Mouse (Mus musculus): ENCODE results near the gene Aldh3a2. TPM values are rescaled to one million over a fixed set of nuclear protein-coding genes. Genes with fewer than 3 reads are reported as not detected.
"Not testable (repeated sequence)": the region's sequence is repeated elsewhere in the genome, so short reads cannot be mapped to it uniquely, and the experiment has no call there.

Gene Aldh3a2
- 37.3 and 41.1 TPM in 2 replicates for polyA plus RNA-seq (2015; fragmentation: Nextera tagmentation; extraction: Ambion mirVana)

- Histone ChIP-seq H3K4me1 (peaks cover 11% of the 10 kb centered on the region; the same call in 1 of the 2 replicates), H3K36me3 (peaks cover 24% of the 10 kb centered on the region), H3K27ac (peak within 1 kb of the TSS; percentile 97), H3K9me3 (no peaks in the 10 kb centered on the region), H3K27me3 (no peaks in the 10 kb centered on the region), H3K4me2 (peak within 1 kb of the TSS; percentile 66), H3K4me3 (peak within 1 kb of the TSS; percentile 64), H3K9ac (peak within 1 kb of the TSS; percentile 64)
- peak; percentile 99 for ATAC-seq (ENCODE audit: borderline replicate concordance, extremely low read depth, low FRiP score, low TSS enrichment)
- WGBS = under 1% methylated on average over 58 of the region's 58 CpGs
Observed at GRCm38 (mm10) chr11:61266551-61267533, at the start of gene Aldh3a2. TSS of gene Aldh3a2 (minus strand) at chr11:61267464.

DNA sequence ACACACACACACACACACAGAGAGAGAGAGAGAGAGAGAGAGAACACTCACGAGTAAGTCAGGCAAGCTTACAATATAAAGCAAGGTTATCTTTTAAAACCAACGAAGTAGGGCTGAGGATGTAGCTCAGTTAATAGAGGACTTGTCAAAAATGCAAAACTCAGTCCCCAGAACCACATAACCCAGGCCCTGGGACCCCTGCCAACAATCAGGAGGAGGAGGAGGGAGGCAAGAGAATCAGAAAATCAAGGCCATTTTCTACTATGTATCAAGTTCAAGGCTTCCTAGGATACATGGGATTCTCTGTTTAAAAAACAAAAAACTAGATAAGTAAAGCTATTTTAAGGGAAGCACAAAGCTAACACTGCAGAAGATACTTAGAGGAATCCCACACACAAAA, 49.6 kb upstream of the Aldh3a2 start:
- Histone ChIP-seq H3K4me1 (no peaks in the 10 kb centered on the region), H3K27ac (no peak overlapping the region), H3K4me2 (no peak overlapping the region), H3K36me3 (no peaks in the 10 kb centered on the region), H3K27me3 (0 out of 2 replicates have a peak, but pooled peaks cover 3% of the 10 kb centered on the region), H3K9ac (no peak overlapping the region), H3K4me3 (no peak overlapping the region), H3K9me3 (no peaks in the 10 kb centered on the region)
- no peak for ATAC-seq (ENCODE audit: borderline replicate concordance, extremely low read depth, low FRiP score, low TSS enrichment)
- WGBS = 32% methylated on average over 2 of the region's 2 CpGs

- ATAC-seq (ENCODE audit: borderline replicate concordance, extremely low read depth, low FRiP score, low TSS enrichment) = no peak
- Histone ChIP-seq H3K27ac (no peak overlapping the region), H3K36me3 (no peaks in the 10 kb centered on the region), H3K27me3 (no peaks in the 10 kb centered on the region), H3K9me3 (no peaks in the 10 kb centered on the region), H3K9ac (no peak overlapping the region), H3K4me1 (no peaks in the 10 kb centered on the region), H3K4me2 (no peak overlapping the region), H3K4me3 (no peak overlapping the region)
- WGBS = 61% methylated on average over 7 of the region's 7 CpGs
Observed at GRCm38 (mm10) chr11:61310321-61310720, 43.1 kb upstream of the Aldh3a2 start.

- no peak for ATAC-seq (ENCODE audit: borderline replicate concordance, extremely low read depth, low FRiP score, low TSS enrichment)
- Histone ChIP-seq H3K9me3 (no peaks in the 10 kb centered on the region), H3K36me3 (no peaks in the 10 kb centered on the region), H3K27me3 (no peaks in the 10 kb centered on the region), H3K4me3 (no peak overlapping the region), H3K4me1 (no peaks in the 10 kb centered on the region), H3K27ac (no peak overlapping the region), H3K4me2 (no peak overlapping the region), H3K9ac (no peak overlapping the region)
- 64% methylated on average over 12 of the region's 12 CpGs for WGBS
Observed at GRCm38 (mm10) chr11:61309831-61310230, 42.6 kb upstream of the Aldh3a2 start.

DNA sequence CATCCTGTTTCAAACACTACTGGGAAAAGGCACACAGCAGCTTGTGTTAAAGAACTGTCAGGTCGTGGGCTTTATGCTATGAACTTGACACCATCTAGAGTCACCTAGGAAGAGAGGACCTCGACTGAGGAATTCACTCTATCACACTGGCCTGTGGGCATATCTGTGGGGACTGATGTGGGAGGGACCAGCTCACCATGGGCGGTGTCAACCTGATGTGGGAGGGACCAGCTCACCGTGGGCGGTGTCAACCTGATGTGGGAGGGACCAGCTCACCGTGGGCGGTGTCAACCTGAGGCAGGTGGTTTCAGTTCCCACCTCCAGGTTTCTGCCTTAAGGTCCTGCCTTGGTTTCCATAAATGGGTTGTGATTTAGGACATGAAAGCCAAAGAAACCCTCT, 40.5 kb upstream of the Aldh3a2 start:
- Histone ChIP-seq H3K9ac (no peak overlapping the region), H3K4me3 (no peak overlapping the region), H3K4me2 (no peak overlapping the region), H3K27ac (no peak overlapping the region), H3K36me3 (no peaks in the 10 kb centered on the region), H3K27me3 (no peaks in the 10 kb centered on the region), H3K4me1 (no peaks in the 10 kb centered on the region), H3K9me3 (no peaks in the 10 kb centered on the region)
- 38% methylated on average over 7 of the region's 7 CpGs for WGBS
- no peak for ATAC-seq (ENCODE audit: borderline replicate concordance, extremely low read depth, low FRiP score, low TSS enrichment)

GRCm38 (mm10) chr11:61305377-61305776, 38.1 kb upstream of the Aldh3a2 start:
- ATAC-seq (ENCODE audit: borderline replicate concordance, extremely low read depth, low FRiP score, low TSS enrichment) = no peak
- Histone ChIP-seq H3K36me3 (no peaks in the 10 kb centered on the region), H3K27ac (no peak overlapping the region), H3K4me2 (no peak overlapping the region), H3K4me1 (peaks cover 7% of the 10 kb centered on the region), H3K4me3 (no peak overlapping the region), H3K9ac (no peak overlapping the region), H3K27me3 (no peaks in the 10 kb centered on the region), H3K9me3 (no peaks in the 10 kb centered on the region)
- 77% methylated on average over 4 of the region's 4 CpGs for WGBS

GRCm38 (mm10) chr11:61304535-61304934, 37.3 kb upstream of the Aldh3a2 start:
- not testable (repeated sequence) for H3K36me3 ChIP-seq; ATAC-seq (ENCODE audit: borderline replicate concordance, extremely low read depth, low FRiP score, low TSS enrichment); H3K4me3 ChIP-seq; H3K27ac ChIP-seq; H3K9me3 ChIP-seq; H3K27me3 ChIP-seq; H3K4me2 ChIP-seq; H3K9ac ChIP-seq
- WGBS = 94% methylated on average over 6 of the region's 10 CpGs
- H3K4me1 ChIP-seq = peaks cover 14% of the 10 kb centered on the region

DNA sequence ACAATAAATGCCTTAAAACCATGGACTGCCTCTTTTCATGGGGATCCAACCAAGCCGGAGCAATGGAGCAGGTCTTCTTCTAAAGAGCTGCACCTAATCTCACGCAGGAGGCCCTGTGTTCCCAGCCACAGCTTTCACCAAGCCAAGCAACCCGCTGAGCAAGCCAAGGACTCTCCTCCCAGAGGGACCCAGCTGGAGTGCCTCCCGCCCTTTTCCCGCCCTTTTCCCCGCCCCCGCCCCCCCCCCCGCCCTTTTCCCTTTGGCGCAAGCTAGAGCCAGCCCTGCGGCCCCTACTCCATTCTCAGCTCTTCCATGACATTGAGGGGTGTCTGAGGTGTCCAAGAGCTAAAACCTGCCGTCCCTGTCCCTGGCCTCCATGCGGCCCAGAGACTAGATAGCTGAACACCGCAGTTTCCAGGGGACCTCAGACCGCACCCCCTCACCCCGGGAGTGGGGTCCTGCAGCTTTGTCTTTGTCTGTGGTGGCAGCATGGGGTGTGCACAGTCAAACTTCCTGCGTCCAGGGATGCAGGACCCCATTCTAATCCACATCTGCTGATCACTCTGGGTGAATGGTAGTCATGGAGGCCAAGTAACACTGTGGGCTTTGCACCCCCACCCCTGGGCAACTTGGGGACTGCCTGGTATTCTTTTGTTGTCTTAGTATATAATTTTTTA, 33.6 kb upstream of the Aldh3a2 start:
- Histone ChIP-seq H3K27ac (0 out of 2 replicates have a peak overlapping the region, but pooled peaks have one; percentile 8), H3K4me1 (peaks cover 14% of the 10 kb centered on the region), H3K4me3 (peak overlapping the region; percentile 21; the same call in 1 of the 2 replicates), H3K9me3 (no peaks in the 10 kb centered on the region), H3K27me3 (no peaks in the 10 kb centered on the region), H3K4me2 (peak overlapping the region; percentile 45), H3K9ac (peak overlapping the region; percentile 20; the same call in 1 of the 2 replicates), H3K36me3 (no peaks in the 10 kb centered on the region)
- ATAC-seq (ENCODE audit: borderline replicate concordance, extremely low read depth, low FRiP score, low TSS enrichment) = peak; percentile 72
- 19% methylated on average over 13 of the region's 16 CpGs for WGBS

GRCm38 (mm10) chr11:61300205-61300604, 32.9 kb upstream of the Aldh3a2 start:
- Histone ChIP-seq H3K27ac (no peak overlapping the region), H3K4me1 (peaks cover 14% of the 10 kb centered on the region), H3K9me3 (no peaks in the 10 kb centered on the region), H3K4me3 (no peak overlapping the region), H3K4me2 (peak overlapping the region; percentile 45; the same call in 1 of the 2 replicates), H3K9ac (no peak overlapping the region), H3K36me3 (no peaks in the 10 kb centered on the region), H3K27me3 (no peaks in the 10 kb centered on the region)
- WGBS = 46% methylated on average over 3 of the region's 3 CpGs
- 0 out of 2 replicates have a peak, but pooled peaks have one; percentile 31 for ATAC-seq (ENCODE audit: borderline replicate concordance, extremely low read depth, low FRiP score, low TSS enrichment)

GRCm38 (mm10) chr11:61297901-61298300, 30.6 kb upstream of the Aldh3a2 start:
- no peak overlapping the region for H3K4me2 ChIP-seq
- 45% methylated on average over 2 of the region's 2 CpGs for WGBS
- H3K27ac ChIP-seq = no peak overlapping the region
- no peaks in the 10 kb centered on the region for H3K27me3 ChIP-seq
- no peak overlapping the region for H3K4me3 ChIP-seq
- no peaks in the 10 kb centered on the region for H3K36me3 ChIP-seq
- ATAC-seq (ENCODE audit: borderline replicate concordance, extremely low read depth, low FRiP score, low TSS enrichment) = no peak
- no peaks in the 10 kb centered on the region for H3K9me3 ChIP-seq
- H3K9ac ChIP-seq = no peak overlapping the region
- peaks cover 21% of the 10 kb centered on the region for H3K4me1 ChIP-seq

GRCm38 (mm10) chr11:61297326-61297725, 30.1 kb upstream of the Aldh3a2 start:
- H3K27me3 ChIP-seq = no peaks in the 10 kb centered on the region
- H3K4me2 ChIP-seq = no peak overlapping the region
- H3K36me3 ChIP-seq = no peaks in the 10 kb centered on the region
- H3K27ac ChIP-seq = no peak overlapping the region
- no peak for ATAC-seq (ENCODE audit: borderline replicate concordance, extremely low read depth, low FRiP score, low TSS enrichment)
- H3K4me1 ChIP-seq = peaks cover 21% of the 10 kb centered on the region
- no peak overlapping the region for H3K4me3 ChIP-seq
- H3K9ac ChIP-seq = no peak overlapping the region
- WGBS = 92% methylated on average over 2 of the region's 2 CpGs
- H3K9me3 ChIP-seq = no peaks in the 10 kb centered on the region

DNA sequence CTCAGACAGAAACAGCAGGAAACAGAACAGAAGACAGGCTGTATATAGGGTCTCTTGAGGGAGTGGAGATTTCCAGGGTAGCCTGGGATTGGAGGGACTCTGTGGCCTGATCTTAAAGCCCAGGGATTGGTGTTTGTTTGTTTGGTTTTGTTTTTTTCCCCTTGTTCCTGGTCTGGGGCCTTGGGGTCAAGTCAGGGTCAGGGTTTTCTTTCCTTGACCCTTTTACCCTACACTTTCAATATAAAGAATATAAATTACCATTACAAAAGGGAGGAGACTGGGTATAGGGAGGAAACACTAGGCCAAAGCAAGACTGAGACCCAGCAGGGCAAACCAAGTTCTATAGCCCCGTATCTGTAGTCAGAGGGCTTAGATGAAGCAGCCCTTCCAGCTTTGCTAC, 29.3 kb upstream of the Aldh3a2 start:
- peaks cover 21% of the 10 kb centered on the region for H3K4me1 ChIP-seq
- H3K4me2 ChIP-seq = no peak overlapping the region
- no peaks in the 10 kb centered on the region for H3K27me3 ChIP-seq
- H3K27ac ChIP-seq = no peak overlapping the region
- no peak for ATAC-seq (ENCODE audit: borderline replicate concordance, extremely low read depth, low FRiP score, low TSS enrichment)
- WGBS = 88% methylated on average over 1 of the region's 1 CpGs
- no peaks in the 10 kb centered on the region for H3K36me3 ChIP-seq
- H3K9ac ChIP-seq = no peak overlapping the region
- no peak overlapping the region for H3K4me3 ChIP-seq
- H3K9me3 ChIP-seq = no peaks in the 10 kb centered on the region

All from lung, embryonic 15.5 days (tissue).